Comparison of ENCODE assay signal across 14 mouse cellular contexts in genomic region chr7:68408611-68409010, GRCm38 (mm10).
A peak's percentile ranks its signal among the peaks of the same experiment; 100 is the strongest.
DNase-seq lines count a peak whose midpoint lies in the region; ATAC-seq lines count a peak whose summit lies in the region.
"Had no signal": no experiment of that assay in that cellular context is flagged by ENCODE, and none has a peak within 500 bp of the region (broad histone marks: within the 10 kb centered on the region; RNA-seq: fewer than 3 reads in every experiment).

No protein-coding gene starts in this region.

- WGBS in large intestine, adult 2 months: 33% methylated on average over 5 of the region's 5 CpGs

- DNase-seq in layer of hippocampus, adult 9-11 months: peak; percentile 13
- DNase-seq in layer of hippocampus, postnatal 36 days: no peak
- peak; percentile 52 for DNase-seq in cerebellum, adult 8-10 months
- peak; percentile 29 for DNase-seq in large intestine, adult 2 months (ENCODE audit: low read depth, low spot score)
- no peak for DNase-seq in adrenal gland, postnatal 25 days
- DNase-seq in adrenal gland, postnatal 4 days (ENCODE audit: low spot score in 2 of 2): no peak
- DNase-seq: heart, postnatal 14 days; kidney, postnatal 14 days; lung, postnatal 10 days; right cerebral cortex, postnatal 14 days; thymus, adult 2 months had no signal

- peak; percentile 87 for ATAC-seq in cerebellum, adult (ENCODE audit: insufficient number of reproducible peaks, low FRiP score, low TSS enrichment)
- ATAC-seq: activated CD4-positive, CD25-positive, alpha-beta regulatory T cell, adult 4 months; inflammation-experienced regulatory T-cells, adult 6 months had no signal

Comparison
In these comparisons a context has a peak if more than half of its experiments do, and no peak if none do; other contexts are left out.
1. DNase-seq: peak in layer of hippocampus, adult 9-11 months (single experiment), cerebellum, adult 8-10 months (single experiment) and large intestine, adult 2 months (single experiment); none in layer of hippocampus, postnatal 36 days (0 of 2), adrenal gland, postnatal 25 days (single experiment) and adrenal gland, postnatal 4 days (0 of 2).